Mouse (Mus musculus) olfactory bulb, adult 2 months (tissue): Measurements from ENCODE around the gene Gm10840.

Source experiments
- CTCF ChIP-seq: fragments of 200-500 bp; IDR thresholded peaks from 2 replicates; pipeline ENCODE4 v1.5.1; 2012; ENCODE audit warnings: low read depth, mild to moderate bottlenecking, low read length, moderate library complexity; ENCODE audit not compliant: insufficient read depth
- POLR2A ChIP-seq: fragments of 200-500 bp; IDR thresholded peaks from 2 replicates; pipeline ENCODE4 v1.6.1; 2012; ENCODE audit warnings: mild to moderate bottlenecking, low read depth, low read length, moderate library complexity; ENCODE audit not compliant: insufficient read depth

DNA sequence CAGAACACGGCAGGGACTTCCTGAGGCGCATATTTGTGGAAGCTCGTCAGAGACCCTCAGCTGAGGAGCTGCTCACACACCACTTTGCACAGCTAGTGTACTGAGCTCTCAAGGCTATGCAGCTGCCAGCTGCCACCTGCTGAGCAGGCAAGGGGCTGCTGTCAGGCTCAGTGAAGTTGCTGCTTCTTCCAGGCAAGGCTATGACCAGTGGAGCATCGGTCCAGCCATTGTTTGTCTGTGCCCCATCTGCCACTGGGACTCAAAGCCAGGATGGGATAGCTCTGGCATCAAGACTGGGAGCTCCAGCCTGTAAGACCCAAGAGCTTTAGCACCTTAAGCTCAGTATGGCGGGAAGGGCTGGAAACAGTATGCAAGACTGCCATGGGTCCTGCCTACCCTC, 6.6 kb upstream of the Gm10840 start:
- TF ChIP-seq CTCF (no peak), POLR2A (no peak)
